ENCODE assay signal across 19 mouse cellular contexts in the genomic region with DNA sequence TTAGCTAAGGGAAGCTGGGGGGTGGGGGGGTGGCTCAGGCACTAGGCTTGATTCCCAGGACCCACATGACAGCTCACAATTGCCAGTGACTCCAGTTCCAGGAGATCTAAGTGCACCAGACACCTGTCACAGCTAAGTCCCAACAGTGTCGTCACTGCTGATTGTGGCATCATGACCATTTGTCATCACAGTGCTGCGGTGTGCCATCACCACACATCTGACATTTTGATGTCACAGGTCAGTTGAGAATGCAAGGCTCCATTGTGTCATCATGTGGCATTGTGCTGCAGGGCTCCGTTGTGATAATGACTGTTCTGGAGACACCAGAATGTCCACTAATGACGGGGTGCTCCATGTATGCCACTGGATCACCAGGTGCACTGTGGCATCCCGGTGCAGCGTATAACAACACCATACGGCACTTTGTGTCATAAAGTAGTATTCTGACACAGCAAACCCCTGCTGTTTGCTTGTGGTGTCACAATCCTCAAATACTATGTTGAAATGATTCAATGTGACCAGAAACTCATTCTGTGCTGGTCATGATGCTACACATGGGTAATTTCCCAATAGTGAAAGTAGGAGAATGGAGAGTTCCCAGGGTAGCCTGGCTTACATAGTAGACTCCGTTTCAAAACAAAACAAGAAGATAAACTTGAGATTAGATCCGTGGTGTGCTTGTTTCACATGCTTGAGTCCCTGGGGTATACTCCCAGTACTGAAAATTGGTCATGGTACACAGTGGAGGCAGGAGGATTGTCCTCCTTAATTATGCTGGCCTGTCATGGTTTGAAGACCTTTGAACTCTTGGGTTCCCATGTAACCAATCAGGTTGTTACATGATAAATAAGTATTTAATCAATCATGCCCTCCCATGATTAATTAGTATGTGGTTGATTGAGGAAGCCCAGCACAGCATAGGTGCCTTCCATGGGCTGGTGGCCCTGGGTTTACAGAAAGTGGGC. TPM values are rescaled to one million over a fixed set of nuclear protein-coding genes. Genes with fewer than 3 reads are reported as not detected.
DNase-seq lines count a peak whose midpoint lies in the region; ATAC-seq and TF ChIP-seq lines count a peak whose summit lies in the region.
"Had no signal": no experiment of that assay in that cellular context is flagged by ENCODE, and none has a peak within 500 bp of the region (broad histone marks: within the 10 kb centered on the region; RNA-seq: fewer than 3 reads in every experiment).

No protein-coding gene starts in this region.

- H3K9ac ChIP-seq in liver, embryonic 12.5 days: no peak overlapping the region
- H3K9ac ChIP-seq in limb, embryonic 12.5 days (replicated peaks): no peak overlapping the region
- H3K9ac ChIP-seq: embryonic facial prominence, embryonic 15.5 days; forebrain, embryonic 12.5 days had no signal

- no peaks in the 10 kb centered on the region for H3K27me3 ChIP-seq in liver, embryonic 12.5 days (replicated peaks)
- H3K27me3 ChIP-seq in limb, embryonic 12.5 days: no peaks in the 10 kb centered on the region
- H3K27me3 ChIP-seq: embryonic facial prominence, embryonic 15.5 days; forebrain, embryonic 12.5 days; Patski had no signal

- 79% methylated on average over 9 of the region's 9 CpGs for WGBS in liver, embryonic 12.5 days (ENCODE audit: insufficient replicate concordance)
- WGBS in limb, embryonic 12.5 days: 84% methylated on average over 9 of the region's 9 CpGs

- DNase-seq in gastrocnemius, adult 2 months: no peak
- DNase-seq in gastrocnemius, postnatal 14 days: no peak
- no peak for DNase-seq in liver
- no peak for DNase-seq in spleen, postnatal 14 days (ENCODE audit: low spot score in 2 of 2)
- DNase-seq in layer of hippocampus, postnatal 25 days (ENCODE audit: extremely low spot score in 1 of 2, low spot score in 1 of 2): no peak
- DNase-seq: cerebellum, adult 9-11 months; embryo, embryonic 11 days; heart, postnatal 14 days; kidney, adult 18-20 months; lung, postnatal 14 days; right cerebral cortex, postnatal 4 days had no signal

- no peak for TF ChIP-seq CTCF in gastrocnemius, adult 2 months (IDR thresholded peaks at IDR 0.05)

- H3K4me3 ChIP-seq in gastrocnemius, adult 2 months: no peak overlapping the region
- no peak overlapping the region for H3K4me3 ChIP-seq in liver, embryonic 12.5 days
- H3K4me3 ChIP-seq in limb, embryonic 12.5 days (replicated peaks): no peak overlapping the region
- H3K4me3 ChIP-seq: embryonic facial prominence, embryonic 15.5 days; forebrain, embryonic 12.5 days; left cerebral cortex, adult 2 months had no signal

- H3K27ac ChIP-seq in gastrocnemius, adult 2 months: peak overlapping the region; percentile 8; the same call in 1 of the 2 replicates
- H3K27ac ChIP-seq in liver, embryonic 12.5 days: no peak overlapping the region
- H3K27ac ChIP-seq in limb, embryonic 12.5 days: no peak overlapping the region
- H3K27ac ChIP-seq: embryonic facial prominence, embryonic 15.5 days; forebrain, embryonic 12.5 days; left cerebral cortex, adult 2 months had no signal

- no peak overlapping the region for H3K4me2 ChIP-seq in liver, embryonic 12.5 days
- no peak overlapping the region for H3K4me2 ChIP-seq in limb, embryonic 12.5 days
- H3K4me2 ChIP-seq: embryonic facial prominence, embryonic 15.5 days; forebrain, embryonic 12.5 days; heart, embryonic 11.5 days had no signal

- no peaks in the 10 kb centered on the region for H3K9me3 ChIP-seq in liver, embryonic 12.5 days (replicated peaks)
- no peaks in the 10 kb centered on the region for H3K9me3 ChIP-seq in limb, embryonic 12.5 days
- H3K9me3 ChIP-seq: embryonic facial prominence, embryonic 15.5 days; forebrain, embryonic 12.5 days had no signal

- ATAC-seq in liver, embryonic 12.5 days: 0 out of 2 replicates have a peak, but pooled peaks have one; percentile 18
- ATAC-seq in limb, embryonic 12.5 days (ENCODE audit: insufficient number of reproducible peaks, insufficient read depth, low FRiP score, low TSS enrichment, low read depth): peak; percentile 47; the same call in 1 of the 2 replicates
- 0 out of 2 replicates have a peak, but pooled peaks have one; percentile 13 for ATAC-seq in megakaryocyte-erythroid progenitor cell, adult 5-6 weeks (replicated peaks; ENCODE audit: low FRiP score, low TSS enrichment, poor library complexity, severe bottlenecking)
- ATAC-seq: Patski had no signal

- H3K36me3 ChIP-seq in liver, embryonic 12.5 days: peaks cover 63% of the 10 kb centered on the region
- H3K36me3 ChIP-seq in limb, embryonic 12.5 days: peaks cover 53% of the 10 kb centered on the region

- intact Hi-C loops in gastrocnemius, adult 2 months (cut with DNase I): loop anchor here (5.0 to 10.0 kb wide), 2 partner anchors 162 to 420 kb away; no protein-coding TSS in a partner anchor
- intact Hi-C loops in gastrocnemius, postnatal 14 days (cut with DNase I; ENCODE audit: low total_unique reads): loop anchor here (5.0 to 10.0 kb wide), 2 partner anchors 50 to 142 kb away; a partner anchor contains a TSS

- no peaks in the 10 kb centered on the region for H3K4me1 ChIP-seq in liver, embryonic 12.5 days
- no peaks in the 10 kb centered on the region for H3K4me1 ChIP-seq in limb, embryonic 12.5 days (replicated peaks)
- H3K4me1 ChIP-seq: embryonic facial prominence, embryonic 15.5 days; forebrain, embryonic 12.5 days had no signal

RNA-seq across cellular contexts. Expression of a gene that starts 13.4 kb away (rescaled TPM):
- total RNA-seq in gastrocnemius, adult 2 months (2021): 10 to 100 TPM; 16.1 to 21.3 TPM
- total RNA-seq in gastrocnemius, postnatal 14 days (2021): 10 to 100 TPM; 20.9 to 25.4 TPM
- 81.9 and 86.3 TPM in 2 replicates for polyA plus RNA-seq in liver, embryonic 12.5 days (2016; fragmentation: Nextera tagmentation; extraction: Ambion mirVana)
- polyA plus RNA-seq in limb, embryonic 12.5 days (2016; fragmentation: Nextera tagmentation; extraction: Ambion mirVana): 85.1 and 88.0 TPM in 2 replicates
- total RNA-seq in megakaryocyte-erythroid progenitor cell, adult 5-6 weeks (2014; fragmentation: Nextera tagmentation): 129 and 139 TPM in 2 replicates
- total RNA-seq in megakaryocyte-erythroid progenitor cell, adult 5-6 weeks (2017): 171 and 198 TPM in 2 replicates
- total RNA-seq in layer of hippocampus, postnatal 25 days (2021): 10 to 100 TPM; 26.0 to 29.5 TPM

RNA-seq across cellular contexts. Expression of a gene that starts 23.5 kb away (rescaled TPM):
- total RNA-seq in gastrocnemius, adult 2 months (2021): 10 to 100 TPM; 49.4 TPM
- total RNA-seq in gastrocnemius, postnatal 14 days (2021): 10 to 100 TPM; 63.1 to 64.5 TPM
- polyA plus RNA-seq in liver, embryonic 12.5 days (2016; fragmentation: Nextera tagmentation; extraction: Ambion mirVana): 212 and 226 TPM in 2 replicates
- polyA plus RNA-seq in limb, embryonic 12.5 days (2016; fragmentation: Nextera tagmentation; extraction: Ambion mirVana): 370 and 397 TPM in 2 replicates
- total RNA-seq in megakaryocyte-erythroid progenitor cell, adult 5-6 weeks (2014; fragmentation: Nextera tagmentation): 60.7 and 71.6 TPM in 2 replicates
- total RNA-seq in megakaryocyte-erythroid progenitor cell, adult 5-6 weeks (2017): 108 and 122 TPM in 2 replicates
- 100 to 1,000 TPM; 105 to 106 TPM for total RNA-seq in layer of hippocampus, postnatal 25 days (2021)

RNA-seq across cellular contexts. Expression of a gene that starts 53.8 kb away (rescaled TPM):
- total RNA-seq in gastrocnemius, adult 2 months (2021): 10 to 100 TPM; 45.9 to 50.5 TPM
- 10 to 100 TPM; 53.0 to 66.0 TPM for total RNA-seq in gastrocnemius, postnatal 14 days (2021)
- 21.6 and 22.3 TPM in 2 replicates for polyA plus RNA-seq in liver, embryonic 12.5 days (2016; fragmentation: Nextera tagmentation; extraction: Ambion mirVana)
- polyA plus RNA-seq in limb, embryonic 12.5 days (2016; fragmentation: Nextera tagmentation; extraction: Ambion mirVana): 77.7 and 78.5 TPM in 2 replicates
- total RNA-seq in megakaryocyte-erythroid progenitor cell, adult 5-6 weeks (2014; fragmentation: Nextera tagmentation): 92.6 and 101 TPM in 2 replicates
- 55.3 and 57.6 TPM in 2 replicates for total RNA-seq in megakaryocyte-erythroid progenitor cell, adult 5-6 weeks (2017)
- total RNA-seq in layer of hippocampus, postnatal 25 days (2021): 100 to 1,000 TPM in 1 of 2 experiments, 10 to 100 TPM in 1; 88.7 to 103 TPM

Comparison
In these comparisons a context has a peak if more than half of its experiments do, and no peak if none do; other contexts are left out.
1. RNA of a gene that starts 13.4 kb away (total RNA-seq): 129 to 198 TPM in megakaryocyte-erythroid progenitor cell, adult 5-6 weeks; 26.0 to 29.5 TPM in layer of hippocampus, postnatal 25 days, 20.9 to 25.4 TPM in gastrocnemius, postnatal 14 days and 16.1 to 21.3 TPM in gastrocnemius, adult 2 months; every median in the first group is over 4 times any median in the second.
2. Peak in every context shown above with its lines, with median percentiles within 50 percentile points of each other: ATAC-seq.